Mouse (Mus musculus) megakaryocyte, embryonic 14.5 days (primary cell): ENCODE results near the gene Slc16a2.

Experiments
- FLI1 ChIP-seq: IDR thresholded peaks from 2 replicates; pipeline ENCODE4 v1.6.1; 2012; ENCODE audit warnings: low read length, inconsistent platforms, mixed read lengths
- GATA1 ChIP-seq: IDR thresholded peaks from 3 replicates; pipeline ENCODE4 v1.6.1; 2012; ENCODE audit warnings: mixed read lengths, low read length, inconsistent platforms, borderline replicate concordance

DNA sequence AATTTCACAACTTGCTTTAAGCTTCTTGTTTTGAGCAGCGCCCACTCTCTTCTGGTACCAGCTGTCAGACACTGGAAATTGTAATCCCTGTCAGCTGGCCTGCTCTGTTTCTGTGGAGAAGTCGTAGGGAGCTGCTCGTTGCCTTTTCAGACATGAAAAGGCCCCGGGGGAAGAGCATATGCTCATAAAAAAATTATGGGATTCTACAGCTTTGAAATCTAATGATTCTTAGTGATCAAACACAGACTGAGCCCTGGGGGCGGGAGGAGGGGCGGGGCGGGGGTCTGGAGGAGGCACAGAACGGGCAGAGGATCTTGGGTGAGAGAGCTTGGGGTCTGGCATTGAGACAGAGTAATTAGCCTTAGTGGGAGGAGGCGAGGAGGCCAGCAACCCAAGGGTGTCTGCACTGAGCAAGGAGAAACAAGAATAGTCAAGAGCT is 125.7 kb downstream of the Slc16a2 start:
- TF ChIP-seq GATA1 (no peak), FLI1 (no peak)
